Mouse (Mus musculus) forebrain, embryonic 16.5 days (tissue): ENCODE measurements around the gene Pou2f3. TPM values are rescaled to one million over a fixed set of nuclear protein-coding genes. Genes with fewer than 3 reads are reported as not detected.
A peak's percentile ranks its signal among the peaks of the same experiment; 100 is the strongest.

ENCODE experiments used
- ATAC-seq: fragments of 200-750 bp; cut with Nextera tagmentation; 2 replicates; pipeline ENCODE4 v1.8.0; 2017; ENCODE audit warnings: mild to moderate bottlenecking, moderate library complexity
- H3K27ac ChIP-seq: fragments of 300-500 bp; sonication (generic); 2 replicates; pipeline ENCODE4 v1.5.1; 2014; ENCODE audit warnings: low read length, control low read depth
- H3K27me3 ChIP-seq: fragments of 300-500 bp; sonication (generic); replicated peaks from 2 replicates; pipeline ENCODE4 v1.6.1; 2014; ENCODE audit warnings: low read length; ENCODE audit not compliant: control insufficient read depth, insufficient read depth
- H3K36me3 ChIP-seq: fragments of 300-500 bp; sonication (generic); 2 replicates; pipeline ENCODE4 v1.6.1; 2014; ENCODE audit not compliant: control insufficient read depth, insufficient read depth
- H3K4me1 ChIP-seq: fragments of 300-500 bp; sonication (generic); replicated peaks from 2 replicates; pipeline ENCODE4 v1.6.1; 2014; ENCODE audit warnings: low read length; ENCODE audit not compliant: control insufficient read depth, insufficient read depth
- H3K4me2 ChIP-seq: fragments of 300-500 bp; sonication (generic); 2 replicates; pipeline ENCODE4 v1.6.1; 2014; ENCODE audit warnings: mild to moderate bottlenecking, low read length, control low read depth
- H3K4me3 ChIP-seq: fragments of 300-500 bp; sonication (generic); replicated peaks from 2 replicates; pipeline ENCODE4 v1.5.1; 2014; ENCODE audit warnings: mild to moderate bottlenecking, low read length, control low read depth
- H3K9ac ChIP-seq: fragments of 300-500 bp; sonication (generic); replicated peaks from 2 replicates; pipeline ENCODE4 v1.6.1; 2014; ENCODE audit warnings: low read depth, low read length, control low read depth
- H3K9me3 ChIP-seq: fragments of 300-500 bp; sonication (generic); 2 replicates; pipeline ENCODE4 v1.6.1; 2016; ENCODE audit warnings: low read length; ENCODE audit not compliant: control insufficient read depth
- WGBS: fragments of 180-500 bp; shearing (Covaris S2); extraction: QIAGEN DNeasy Blood & Tissue Kit; methylation state at CpG from one replicate; pipeline ENCODE4 v1.1.7; 2014; 5-methylcytosine and 5-hydroxymethylcytosine counted together
- polyA plus RNA-seq: library from polyadenylated mRNA; unstranded; fragments of >200 nt; fragmentation: Nextera tagmentation; extraction: Ambion mirVana; gene quantifications from 2 replicates; pipeline ENCODE4 v1.2.1, GENCODE M21; 2015

Gene Pou2f3
- polyA plus RNA-seq, 1 experiment from 2014 or later, result not detected

DNA sequence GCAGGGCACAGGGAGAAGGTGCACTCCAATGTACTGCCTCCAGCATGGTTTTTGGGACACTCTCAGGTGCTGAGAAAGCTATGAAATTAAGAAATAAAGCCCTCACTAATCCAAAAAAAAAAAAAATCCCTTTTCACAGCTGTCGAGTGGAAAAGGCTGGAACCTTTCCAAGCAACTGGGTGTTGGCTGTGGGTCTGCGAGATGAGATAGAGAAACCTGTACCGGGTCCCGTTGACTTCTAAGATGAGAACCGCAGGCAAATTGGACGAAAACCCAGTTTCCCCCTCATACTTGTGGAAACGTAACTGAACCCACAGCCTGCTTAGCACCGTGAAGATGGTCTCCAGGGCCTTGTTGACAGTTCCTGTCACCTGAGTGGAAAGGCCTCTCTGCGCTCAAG is 59.2 kb downstream of the Pou2f3 start:
- no peak for ATAC-seq
- Histone ChIP-seq H3K9me3 (no peaks in the 10 kb centered on the region), H3K9ac (no peak overlapping the region), H3K27me3 (no peaks in the 10 kb centered on the region), H3K4me1 (peaks cover 4% of the 10 kb centered on the region; the same call in 1 of the 2 replicates), H3K4me3 (no peak overlapping the region), H3K27ac (no peak overlapping the region), H3K4me2 (no peak overlapping the region), H3K36me3 (no peaks in the 10 kb centered on the region)
- 72% methylated on average over 9 of the region's 9 CpGs for WGBS

DNA sequence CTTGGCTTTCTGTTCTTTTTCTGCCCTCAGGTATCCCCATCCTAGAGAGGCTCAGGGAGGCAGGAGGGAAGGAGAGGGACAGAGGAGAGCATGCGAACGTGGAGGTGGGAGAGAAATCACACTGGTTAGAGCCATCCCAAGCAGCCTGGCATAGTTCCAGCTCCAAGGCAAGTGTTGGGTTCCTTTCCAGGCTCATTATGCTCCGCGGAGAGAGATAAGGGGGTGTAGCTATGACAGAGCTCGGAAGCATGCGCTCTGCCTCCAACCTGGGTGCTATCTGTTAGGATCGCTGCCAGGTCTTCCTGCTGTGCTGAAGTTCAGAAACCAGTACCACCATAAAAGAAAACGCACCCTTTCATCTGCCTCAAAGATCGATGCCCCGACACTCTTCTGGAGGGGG is 60.1 kb downstream of the Pou2f3 start:
- 39% methylated on average over 10 of the region's 10 CpGs for WGBS
- ATAC-seq, result peak; percentile 38; the same call in 1 of the 2 replicates
- no peak overlapping the region for H3K4me3 ChIP-seq
- no peak overlapping the region for H3K9ac ChIP-seq
- H3K9me3 ChIP-seq, result no peaks in the 10 kb centered on the region
- peaks cover 4% of the 10 kb centered on the region; the same call in 1 of the 2 replicates for H3K4me1 ChIP-seq
- H3K27me3 ChIP-seq, result no peaks in the 10 kb centered on the region
- peak overlapping the region; percentile 15 for H3K4me2 ChIP-seq
- no peaks in the 10 kb centered on the region for H3K36me3 ChIP-seq
- H3K27ac ChIP-seq, result no peak overlapping the region

DNA sequence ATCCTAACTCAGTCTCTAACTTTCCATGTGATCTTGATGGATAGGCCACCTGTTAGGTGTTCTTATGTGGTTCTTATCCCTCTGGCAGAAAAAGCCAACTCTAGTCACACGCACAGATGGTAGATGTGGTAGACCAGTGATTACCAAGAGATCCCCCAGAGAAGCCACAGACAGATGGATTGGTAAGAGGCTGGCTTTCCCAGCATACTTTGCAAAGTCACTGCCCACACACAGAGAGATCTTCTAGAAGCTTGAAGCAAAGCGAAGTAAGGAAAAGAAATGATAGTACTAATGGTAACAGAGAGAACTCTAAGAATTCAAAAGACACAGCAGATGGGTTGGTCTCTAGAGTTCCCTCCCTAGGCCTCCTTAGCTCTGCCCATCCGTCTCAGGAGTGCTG is 60.7 kb downstream of the Pou2f3 start:
- Histone ChIP-seq H3K9ac (no peak overlapping the region), H3K4me3 (no peak overlapping the region), H3K4me1 (peaks cover 4% of the 10 kb centered on the region; the same call in 1 of the 2 replicates), H3K4me2 (no peak overlapping the region), H3K27me3 (no peaks in the 10 kb centered on the region), H3K27ac (no peak overlapping the region), H3K9me3 (no peaks in the 10 kb centered on the region), H3K36me3 (no peaks in the 10 kb centered on the region)
- ATAC-seq, result no peak
- WGBS, result 88% methylated on average over 3 of the region's 3 CpGs

DNA sequence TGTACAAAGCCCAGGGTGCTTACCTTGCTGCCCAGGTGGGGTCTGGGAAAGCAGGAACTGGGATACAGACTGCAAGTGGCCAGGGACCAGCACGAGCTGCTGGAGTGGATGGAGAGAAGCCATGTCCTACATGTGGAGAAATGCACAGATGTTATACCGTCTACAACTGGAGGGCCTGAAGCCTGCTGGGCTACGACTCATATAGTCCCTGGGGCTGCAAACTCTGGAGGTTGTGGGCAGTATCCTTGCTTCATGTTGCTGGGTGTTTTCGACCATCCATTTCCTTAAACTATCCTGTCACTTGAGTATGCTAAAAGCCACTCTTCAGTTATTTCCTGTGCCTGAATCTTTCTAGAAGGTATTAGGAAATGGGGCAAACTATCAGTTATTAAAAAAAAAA is 65.0 kb downstream of the Pou2f3 start:
- Histone ChIP-seq H3K9ac (no peak overlapping the region), H3K27ac (no peak overlapping the region), H3K4me3 (no peak overlapping the region), H3K9me3 (no peaks in the 10 kb centered on the region), H3K4me2 (no peak overlapping the region), H3K4me1 (peaks cover 3% of the 10 kb centered on the region; the same call in 1 of the 2 replicates), H3K27me3 (no peaks in the 10 kb centered on the region), H3K36me3 (no peaks in the 10 kb centered on the region)
- 87% methylated on average over 4 of the region's 4 CpGs for WGBS
- no peak for ATAC-seq

DNA sequence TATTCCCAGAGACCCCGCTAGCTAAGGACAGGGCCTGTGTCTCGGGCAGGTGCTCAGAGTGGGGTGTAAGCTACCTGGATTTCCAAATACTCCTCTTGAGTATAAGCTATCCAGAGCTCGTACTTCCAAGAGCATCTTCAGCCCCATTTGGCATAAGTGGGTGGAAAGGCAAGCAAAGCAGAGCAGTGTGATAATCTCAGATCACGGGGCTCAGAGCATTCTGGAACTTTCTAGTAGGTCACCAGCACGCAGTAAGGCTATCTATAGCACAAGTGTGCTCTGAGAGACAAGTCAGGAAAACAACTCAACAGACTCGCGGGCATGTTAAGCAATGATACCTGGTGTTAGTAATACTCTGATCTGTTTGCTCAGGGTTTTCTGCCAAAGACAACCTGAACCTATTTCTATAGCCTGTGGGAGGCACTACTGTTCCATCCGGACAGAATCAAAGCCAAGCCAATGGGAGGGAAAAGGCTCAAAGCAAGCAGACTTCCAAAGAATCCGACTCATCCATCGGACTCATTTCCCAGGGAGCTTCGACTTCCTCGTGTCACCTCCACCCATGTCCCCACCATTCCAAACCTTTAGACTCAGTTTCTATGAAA is 65.9 kb downstream of the Pou2f3 start:
- no peaks in the 10 kb centered on the region for H3K27me3 ChIP-seq
- ATAC-seq, result no peak
- no peak overlapping the region for H3K27ac ChIP-seq
- H3K9me3 ChIP-seq, result no peaks in the 10 kb centered on the region
- H3K4me3 ChIP-seq, result no peak overlapping the region
- no peak overlapping the region for H3K9ac ChIP-seq
- H3K36me3 ChIP-seq, result no peaks in the 10 kb centered on the region
- no peaks in the 10 kb centered on the region for H3K4me1 ChIP-seq
- no peak overlapping the region for H3K4me2 ChIP-seq
- 74% methylated on average over 12 of the region's 12 CpGs for WGBS

DNA sequence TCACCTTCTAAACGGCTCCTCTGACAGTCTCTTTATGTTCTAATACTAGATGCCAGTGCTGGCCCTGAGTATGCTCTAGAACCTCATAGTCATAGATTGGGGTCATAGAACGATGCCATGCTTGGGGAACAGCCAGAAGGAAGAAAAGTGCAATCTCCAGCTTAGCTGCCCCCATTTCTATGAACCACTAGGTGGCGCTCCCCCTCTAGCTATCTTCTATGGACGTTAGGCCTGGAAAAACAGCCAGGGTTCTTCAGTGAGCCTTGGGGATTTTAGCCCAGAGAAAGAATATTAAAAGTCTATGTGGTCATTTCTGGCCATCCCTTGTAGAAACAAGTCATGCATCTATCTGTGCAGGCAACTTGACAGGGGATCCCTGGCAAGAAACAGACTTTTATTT is 68.3 kb downstream of the Pou2f3 start:
- no peaks in the 10 kb centered on the region for H3K36me3 ChIP-seq
- no peak overlapping the region for H3K9ac ChIP-seq
- no peak overlapping the region for H3K4me3 ChIP-seq
- H3K27me3 ChIP-seq, result no peaks in the 10 kb centered on the region
- no peak for ATAC-seq
- no peak overlapping the region for H3K4me2 ChIP-seq
- H3K4me1 ChIP-seq, result no peaks in the 10 kb centered on the region
- no peak overlapping the region for H3K27ac ChIP-seq
- 6% methylated on average over 4 of the region's 4 CpGs for WGBS
- no peaks in the 10 kb centered on the region for H3K9me3 ChIP-seq

DNA sequence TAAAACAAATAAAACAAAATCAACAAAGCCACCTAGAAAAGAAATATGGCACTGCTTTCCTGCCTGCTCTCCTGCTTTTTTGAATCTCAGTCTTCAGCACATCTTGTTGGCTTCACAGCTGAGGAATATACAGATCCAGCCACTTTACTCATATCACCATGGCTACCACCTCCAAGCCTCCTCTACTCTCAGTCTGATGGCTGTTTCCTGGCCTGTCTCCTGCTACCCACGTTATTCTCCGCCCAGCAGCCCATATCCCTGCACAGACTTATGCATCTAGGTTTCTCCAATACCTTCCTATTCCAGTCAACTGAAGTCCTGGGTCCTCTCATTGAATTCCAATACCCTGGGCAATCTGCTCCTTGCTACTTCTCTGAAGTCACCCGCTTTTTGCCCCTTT is 76.6 kb downstream of the Pou2f3 start:
- Histone ChIP-seq H3K9ac (no peak overlapping the region), H3K4me2 (no peak overlapping the region), H3K4me3 (no peak overlapping the region), H3K9me3 (no peaks in the 10 kb centered on the region), H3K27ac (no peak overlapping the region), H3K4me1 (no peaks in the 10 kb centered on the region), H3K36me3 (no peaks in the 10 kb centered on the region), H3K27me3 (no peaks in the 10 kb centered on the region)
- 76% methylated on average over 3 of the region's 3 CpGs for WGBS
- no peak for ATAC-seq

DNA sequence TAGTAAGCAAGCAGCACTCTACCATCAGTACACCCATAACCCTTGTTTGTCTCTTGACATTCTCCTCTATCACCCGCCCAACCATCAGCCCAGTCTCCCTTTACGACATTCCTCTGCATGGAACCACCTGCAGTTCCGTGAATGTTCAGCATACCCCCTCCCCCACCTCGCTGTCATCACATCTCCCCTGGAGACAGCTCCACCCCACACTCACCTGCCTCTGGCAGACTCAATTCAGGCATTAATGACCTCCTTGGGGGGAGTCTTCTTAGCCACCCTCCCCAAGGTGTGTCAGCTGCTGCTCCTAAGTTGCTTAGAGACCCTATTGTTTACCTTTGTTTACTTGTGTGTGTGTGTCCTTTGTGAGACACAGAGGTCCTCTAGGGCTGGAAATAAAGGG is 77.8 kb downstream of the Pou2f3 start:
- Histone ChIP-seq H3K9ac (no peak overlapping the region), H3K9me3 (no peaks in the 10 kb centered on the region), H3K27ac (no peak overlapping the region), H3K27me3 (no peaks in the 10 kb centered on the region), H3K4me3 (no peak overlapping the region), H3K36me3 (no peaks in the 10 kb centered on the region), H3K4me1 (no peaks in the 10 kb centered on the region), H3K4me2 (no peak overlapping the region)
- WGBS, result 30% methylated on average over 4 of the region's 4 CpGs
- ATAC-seq, result no peak

DNA sequence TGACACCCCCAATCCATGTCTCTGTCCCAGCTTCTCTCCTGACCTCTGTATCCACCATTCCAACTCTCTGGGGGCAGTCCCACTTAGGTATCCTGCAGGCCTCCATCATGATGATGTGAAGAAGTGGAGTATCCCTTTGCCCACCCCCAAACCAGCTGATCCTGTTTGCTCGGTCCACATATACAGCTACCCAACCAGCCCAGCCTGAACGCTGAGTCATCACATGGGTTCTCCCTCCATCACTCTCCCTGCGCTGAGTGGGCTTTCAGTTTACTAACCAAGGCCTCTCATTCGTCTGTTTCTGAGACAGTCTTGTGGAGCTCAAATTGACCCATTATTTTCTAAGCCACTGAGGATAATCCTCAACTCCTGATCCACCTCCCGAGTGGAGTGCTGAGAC is 78.2 kb downstream of the Pou2f3 start:
- no peak overlapping the region for H3K27ac ChIP-seq
- H3K4me3 ChIP-seq, result no peak overlapping the region
- no peaks in the 10 kb centered on the region for H3K9me3 ChIP-seq
- H3K27me3 ChIP-seq, result no peaks in the 10 kb centered on the region
- ATAC-seq, result no peak
- H3K9ac ChIP-seq, result no peak overlapping the region
- WGBS, result 77% methylated on average over 5 of the region's 5 CpGs
- H3K36me3 ChIP-seq, result no peaks in the 10 kb centered on the region
- H3K4me2 ChIP-seq, result no peak overlapping the region
- no peaks in the 10 kb centered on the region for H3K4me1 ChIP-seq

DNA sequence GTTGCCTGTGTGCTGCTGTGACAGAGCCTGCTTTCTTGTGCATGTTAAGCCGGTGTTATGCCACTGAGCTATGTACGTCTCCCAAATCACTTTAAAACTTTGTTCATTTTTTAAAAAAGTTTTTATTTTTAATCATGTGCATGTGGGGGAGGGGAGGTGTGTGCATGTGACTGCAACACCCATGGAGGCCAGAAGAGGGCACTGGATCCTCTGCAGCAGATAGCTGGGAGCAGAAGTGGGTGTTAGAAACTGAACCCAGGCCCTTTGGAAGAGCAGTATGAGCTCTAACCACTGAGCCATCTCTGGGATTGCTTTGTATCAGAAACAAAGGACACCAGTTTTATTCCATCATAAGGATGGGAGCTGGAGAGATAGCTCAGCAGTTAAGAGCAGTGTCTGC is 79.5 kb downstream of the Pou2f3 start:
- Histone ChIP-seq H3K9me3 (no peaks in the 10 kb centered on the region), H3K4me2 (no peak overlapping the region), H3K4me1 (no peaks in the 10 kb centered on the region), H3K27ac (no peak overlapping the region), H3K36me3 (no peaks in the 10 kb centered on the region), H3K4me3 (no peak overlapping the region), H3K9ac (no peak overlapping the region), H3K27me3 (no peaks in the 10 kb centered on the region)
- WGBS, result 91% methylated on average over 2 of the region's 2 CpGs
- ATAC-seq, result no peak
